Mouse (Mus musculus): ENCODE data around the gene Paqr5. TPM values are rescaled to one million over a fixed set of nuclear protein-coding genes. Genes with fewer than 3 reads are reported as not detected.

Gene Paqr5
- total RNA-seq, 1 experiment = 0.27 TPM

GRCm38 (mm10) chr9:62020259-62020658 lies 6.4 kb downstream of the Paqr5 start:
- Histone ChIP-seq H3K4me3 (ENCODE audit: insufficient read depth in 1 of 2, low read depth in 1 of 2, low read length in 2 of 2, poor library complexity in 1 of 2, severe bottlenecking in 1 of 2) (no peak overlapping the region), H3K27ac (ENCODE audit: insufficient read depth, low read depth, low read length, poor library complexity, severe bottlenecking) (no peak overlapping the region), H3K36me3 (ENCODE audit: control insufficient read depth, insufficient read depth, low read length, poor library complexity, severe bottlenecking) (no peaks in the 10 kb centered on the region), H3K9ac (ENCODE audit: insufficient read depth, low read depth, low read length, poor library complexity, severe bottlenecking) (no peak overlapping the region), H3K4me1 (ENCODE audit: control insufficient read depth in 2 of 2, insufficient read depth in 2 of 2, low read length in 2 of 2, poor library complexity in 1 of 2) (no peaks in the 10 kb centered on the region), H3K9me3 (ENCODE audit: control insufficient read depth, insufficient read depth, low read depth, low read length) (no peaks in the 10 kb centered on the region)
- TF ChIP-seq ZC3H11A (IDR thresholded peaks at IDR 0.05; ENCODE audit: borderline replicate concordance, low read depth, low read length) (no peak), CHD2 (IDR thresholded peaks at IDR 0.05; ENCODE audit: low read depth, low read length) (no peak)
- no peak for DNase-seq (ENCODE audit: low read depth, low spot score)
- in situ Hi-C loops (cut with MboI; ENCODE audit: low sequenced_read_pairs in 2 of 2, unreplicated experiment in 2 of 2) = no loop called here

GRCm38 (mm10) chr9:62018229-62019093 lies 8.2 kb downstream of the Paqr5 start:
- in situ Hi-C loops (cut with MboI; ENCODE audit: low sequenced_read_pairs in 2 of 2, unreplicated experiment in 2 of 2) = no loop called here
- no peaks in the 10 kb centered on the region for H3K36me3 ChIP-seq (ENCODE audit: control insufficient read depth, insufficient read depth, low read length, poor library complexity, severe bottlenecking)
- H3K9me3 ChIP-seq (ENCODE audit: control insufficient read depth, insufficient read depth, low read depth, low read length) = no peaks in the 10 kb centered on the region
- H3K4me3 ChIP-seq (ENCODE audit: insufficient read depth in 1 of 2, low read depth in 1 of 2, low read length in 2 of 2, poor library complexity in 1 of 2, severe bottlenecking in 1 of 2) = no peak overlapping the region
- DNase-seq (ENCODE audit: low read depth, low spot score) = no peak
- H3K27ac ChIP-seq (ENCODE audit: insufficient read depth, low read depth, low read length, poor library complexity, severe bottlenecking) = no peak overlapping the region
- TF ChIP-seq ZNF384 (IDR thresholded peaks at IDR 0.05; ENCODE audit: low read depth, low read length) (no peak), ZC3H11A (IDR thresholded peaks at IDR 0.05; ENCODE audit: borderline replicate concordance, low read depth, low read length) (no peak), CHD2 (IDR thresholded peaks at IDR 0.05; ENCODE audit: low read depth, low read length) (no peak), MAFK (IDR thresholded peaks at IDR 0.05; ENCODE audit: insufficient read depth, low read depth, low read length) (no peak), HCFC1 (IDR thresholded peaks at IDR 0.05; ENCODE audit: borderline replicate concordance, insufficient read depth, low read length) (no peak)
- H3K9ac ChIP-seq (ENCODE audit: insufficient read depth, low read depth, low read length, poor library complexity, severe bottlenecking) = no peak overlapping the region
- no peaks in the 10 kb centered on the region for H3K4me1 ChIP-seq (ENCODE audit: control insufficient read depth in 2 of 2, insufficient read depth in 2 of 2, low read length in 2 of 2, poor library complexity in 1 of 2)

- Histone ChIP-seq H3K4me1 (ENCODE audit: control insufficient read depth in 2 of 2, insufficient read depth in 2 of 2, low read length in 2 of 2, poor library complexity in 1 of 2) (no peaks in the 10 kb centered on the region), H3K36me3 (ENCODE audit: control insufficient read depth, insufficient read depth, low read length, poor library complexity, severe bottlenecking) (no peaks in the 10 kb centered on the region), H3K9me3 (ENCODE audit: control insufficient read depth, insufficient read depth, low read depth, low read length) (no peaks in the 10 kb centered on the region), H3K9ac (ENCODE audit: insufficient read depth, low read depth, low read length, poor library complexity, severe bottlenecking) (no peak overlapping the region), H3K27ac (ENCODE audit: insufficient read depth, low read depth, low read length, poor library complexity, severe bottlenecking) (no peak overlapping the region), H3K4me3 (ENCODE audit: insufficient read depth in 1 of 2, low read depth in 1 of 2, low read length in 2 of 2, poor library complexity in 1 of 2, severe bottlenecking in 1 of 2) (no peak overlapping the region)
- DNase-seq (ENCODE audit: low read depth, low spot score) = no peak
- in situ Hi-C loops (cut with MboI; ENCODE audit: low sequenced_read_pairs in 2 of 2, unreplicated experiment in 2 of 2) = no loop called here
- TF ChIP-seq HCFC1 (IDR thresholded peaks at IDR 0.05; ENCODE audit: borderline replicate concordance, insufficient read depth, low read length) (no peak), MAFK (IDR thresholded peaks at IDR 0.05; ENCODE audit: insufficient read depth, low read depth, low read length) (no peak), ZNF384 (IDR thresholded peaks at IDR 0.05; ENCODE audit: low read depth, low read length) (no peak), CHD2 (IDR thresholded peaks at IDR 0.05; ENCODE audit: low read depth, low read length) (no peak), ZC3H11A (IDR thresholded peaks at IDR 0.05; ENCODE audit: borderline replicate concordance, low read depth, low read length) (no peak)
Observed at GRCm38 (mm10) chr9:62017329-62017728, 9.3 kb downstream of the Paqr5 start.

- DNase-seq (ENCODE audit: low read depth, low spot score) = no peak
- in situ Hi-C loops (cut with MboI; ENCODE audit: low sequenced_read_pairs in 2 of 2, unreplicated experiment in 2 of 2) = no loop called here
- no peak overlapping the region for H3K27ac ChIP-seq (ENCODE audit: insufficient read depth, low read depth, low read length, poor library complexity, severe bottlenecking)
- no peak overlapping the region for H3K9ac ChIP-seq (ENCODE audit: insufficient read depth, low read depth, low read length, poor library complexity, severe bottlenecking)
- TF ChIP-seq HCFC1 (IDR thresholded peaks at IDR 0.05; ENCODE audit: borderline replicate concordance, insufficient read depth, low read length) = no peak
- no peak for TF ChIP-seq MAFK (IDR thresholded peaks at IDR 0.05; ENCODE audit: insufficient read depth, low read depth, low read length)
- no peak for TF ChIP-seq ZNF384 (IDR thresholded peaks at IDR 0.05; ENCODE audit: low read depth, low read length)
- TF ChIP-seq CHD2 (IDR thresholded peaks at IDR 0.05; ENCODE audit: low read depth, low read length) = no peak
- TF ChIP-seq ZC3H11A (IDR thresholded peaks at IDR 0.05; ENCODE audit: borderline replicate concordance, low read depth, low read length) = no peak
- H3K36me3 ChIP-seq (ENCODE audit: control insufficient read depth, insufficient read depth, low read length, poor library complexity, severe bottlenecking) = no peaks in the 10 kb centered on the region
- no peaks in the 10 kb centered on the region for H3K4me1 ChIP-seq (ENCODE audit: control insufficient read depth in 2 of 2, insufficient read depth in 2 of 2, low read length in 2 of 2, poor library complexity in 1 of 2)
- H3K4me3 ChIP-seq (ENCODE audit: insufficient read depth in 1 of 2, low read depth in 1 of 2, low read length in 2 of 2, poor library complexity in 1 of 2, severe bottlenecking in 1 of 2) = no peak overlapping the region
- no peaks in the 10 kb centered on the region for H3K9me3 ChIP-seq (ENCODE audit: control insufficient read depth, insufficient read depth, low read depth, low read length)
Observed at GRCm38 (mm10) chr9:62015504-62015903, 11.2 kb downstream of the Paqr5 start.
